Mouse (Mus musculus): ENCODE data around the gene 1700125H20Rik. TPM values are rescaled to one million over a fixed set of nuclear protein-coding genes. Genes with fewer than 3 reads are reported as not detected.

Gene 1700125H20Rik
- polyA plus RNA-seq, 1 experiment from 2014 or later = not detected

Other genes with a start within 250 kb of the 1700125H20Rik start
- 1.0 and 1.1 TPM in 2 replicates for gene Car4, start 212.6 kb upstream of the 1700125H20Rik start, polyA plus RNA-seq (2015; fragmentation: Nextera tagmentation; extraction: Ambion mirVana)
- gene Usp32, start 30.2 kb upstream of the 1700125H20Rik start, polyA plus RNA-seq (2015; fragmentation: Nextera tagmentation; extraction: Ambion mirVana) = 3.4 and 4.6 TPM in 2 replicates
- 31.8 and 32.4 TPM in 2 replicates for gene Appbp2, start 64.7 kb downstream of the 1700125H20Rik start, polyA plus RNA-seq (2015; fragmentation: Nextera tagmentation; extraction: Ambion mirVana)
- gene Ppm1d, start 140.8 kb downstream of the 1700125H20Rik start, polyA plus RNA-seq (2015; fragmentation: Nextera tagmentation; extraction: Ambion mirVana) = 12.3 and 13.7 TPM in 2 replicates
- 20.2 and 20.5 TPM in 2 replicates for gene Bcas3, start 182.8 kb downstream of the 1700125H20Rik start, polyA plus RNA-seq (2015; fragmentation: Nextera tagmentation; extraction: Ambion mirVana)

Measured in heart, embryonic 16.5 days (tissue).